Comparison of ENCODE assay signal across 32 mouse cellular contexts in the genomic region with DNA sequence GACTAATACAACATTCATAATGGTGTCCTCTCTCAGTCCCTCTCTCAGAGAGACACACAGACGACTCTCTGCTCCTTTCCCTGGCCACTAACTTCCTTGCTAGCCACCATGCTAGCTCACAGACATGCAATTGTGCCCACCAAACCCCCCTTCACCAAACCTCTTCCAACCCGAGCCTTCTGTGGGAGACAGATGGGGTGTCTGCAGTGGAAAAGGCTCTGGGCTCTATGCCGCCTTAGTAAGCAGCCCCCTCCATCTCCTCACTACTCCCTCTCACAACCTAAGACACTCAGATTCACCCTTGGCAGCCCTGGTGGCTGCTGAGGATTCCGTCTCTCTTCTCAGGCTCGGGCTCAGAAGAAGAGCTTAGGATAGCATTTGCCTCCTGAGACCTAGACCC. TPM values are rescaled to one million over a fixed set of nuclear protein-coding genes. Genes with fewer than 3 reads are reported as not detected.
DNase-seq lines count a peak whose midpoint lies in the region; ATAC-seq and TF ChIP-seq lines count a peak whose summit lies in the region.
"Had no signal": no experiment of that assay in that cellular context is flagged by ENCODE, and none has a peak within 500 bp of the region (broad histone marks: within the 10 kb centered on the region; RNA-seq: fewer than 3 reads in every experiment).

No protein-coding gene starts in this region.

- H3K27ac ChIP-seq in forebrain, embryonic 13.5 days: peak overlapping the region; percentile 87
- no peak overlapping the region for H3K27ac ChIP-seq in forebrain, embryonic 11.5 days (ENCODE audit: low read depth, low read length)
- H3K27ac ChIP-seq in forebrain, embryonic 14.5 days (ENCODE audit: low read depth, low read length): peak overlapping the region; percentile 92
- peak overlapping the region; percentile 11; the same call in 1 of the 2 replicates for H3K27ac ChIP-seq in hindbrain, postnatal 0 days
- H3K27ac ChIP-seq: liver, embryonic 13.5 days; macrophage; midbrain, embryonic 13.5 days; stomach, embryonic 15.5 days had no signal

- no peak for DNase-seq in forebrain, embryonic 11.5 days (ENCODE audit: low spot score)
- peak; percentile 42 to 50 for DNase-seq in layer of hippocampus, postnatal 10 days (ENCODE audit: low spot score in 2 of 2)
- no peak for DNase-seq in layer of hippocampus, postnatal 36 days
- peak; percentile 83 for DNase-seq in forebrain, embryonic 14.5 days (ENCODE audit: low spot score)
- peak; percentile 35 for DNase-seq in hindbrain, postnatal 0 days (ENCODE audit: low spot score)
- no peak for DNase-seq in urinary bladder, postnatal 25 days (ENCODE audit: low spot score)
- DNase-seq in kidney, adult 11 months: no peak
- DNase-seq: adrenal gland, postnatal 10 days; cerebellum, adult 11-12 months; gastrocnemius, postnatal 14 days; kidney, adult 9 months; kidney, postnatal 10 days; layer of hippocampus, adult 9-11 months; left cerebral cortex, postnatal 4 days; liver, embryonic 13.5 days; lung, adult 18-20 months had no signal

- no peaks in the 10 kb centered on the region for H3K9me3 ChIP-seq in forebrain, embryonic 13.5 days (replicated peaks)
- H3K9me3 ChIP-seq in forebrain, embryonic 11.5 days (ENCODE audit: control insufficient read depth, low read length): no peaks in the 10 kb centered on the region
- no peaks in the 10 kb centered on the region for H3K9me3 ChIP-seq in forebrain, embryonic 14.5 days (replicated peaks; ENCODE audit: control insufficient read depth, low read length)
- no peaks in the 10 kb centered on the region for H3K9me3 ChIP-seq in hindbrain, postnatal 0 days (ENCODE audit: low read length)
- H3K9me3 ChIP-seq: liver, embryonic 13.5 days; midbrain, embryonic 13.5 days; stomach, embryonic 15.5 days had no signal

- H3K4me2 ChIP-seq in forebrain, embryonic 13.5 days: peak overlapping the region; percentile 9; the same call in 1 of the 2 replicates
- no peak overlapping the region for H3K4me2 ChIP-seq in forebrain, embryonic 11.5 days (ENCODE audit: low read depth, low read length, severe bottlenecking)
- peak overlapping the region; percentile 31; the same call in 1 of the 2 replicates for H3K4me2 ChIP-seq in forebrain, embryonic 14.5 days (ENCODE audit: low read length)
- no peak overlapping the region for H3K4me2 ChIP-seq in hindbrain, postnatal 0 days (ENCODE audit: low read depth, low read length)
- H3K4me2 ChIP-seq: liver, embryonic 13.5 days; midbrain, embryonic 13.5 days; stomach, embryonic 15.5 days had no signal

- ATAC-seq in forebrain, embryonic 13.5 days: peak; percentile 26; the same call in 1 of the 2 replicates
- ATAC-seq in forebrain, embryonic 11.5 days (replicated peaks; ENCODE audit: low FRiP score): no peak
- peak; percentile 43; the same call in 1 of the 2 replicates for ATAC-seq in forebrain, embryonic 14.5 days
- no peak for ATAC-seq in hindbrain, postnatal 0 days
- ATAC-seq: intestine, embryonic 16.5 days; lung, postnatal 0 days; midbrain, embryonic 13.5 days; Patski had no signal

- H3K27me3 ChIP-seq in forebrain, embryonic 13.5 days: no peaks in the 10 kb centered on the region
- H3K27me3 ChIP-seq in forebrain, embryonic 11.5 days (ENCODE audit: control insufficient read depth, insufficient read depth, low read length): no peaks in the 10 kb centered on the region
- H3K27me3 ChIP-seq in forebrain, embryonic 14.5 days (replicated peaks; ENCODE audit: control insufficient read depth, insufficient read depth, low read length): no peaks in the 10 kb centered on the region
- no peaks in the 10 kb centered on the region for H3K27me3 ChIP-seq in hindbrain, postnatal 0 days (ENCODE audit: insufficient read depth, low read length)
- H3K27me3 ChIP-seq: midbrain, embryonic 13.5 days; stomach, embryonic 15.5 days had no signal

- no peak overlapping the region for H3K4me3 ChIP-seq in forebrain, embryonic 13.5 days
- no peak overlapping the region for H3K4me3 ChIP-seq in forebrain, embryonic 11.5 days (ENCODE audit: low read depth, low read length)
- H3K4me3 ChIP-seq in forebrain, embryonic 14.5 days (ENCODE audit: low read depth, low read length): no peak overlapping the region
- no peak overlapping the region for H3K4me3 ChIP-seq in hindbrain, postnatal 0 days (ENCODE audit: low read length)
- H3K4me3 ChIP-seq: erythroblast, embryonic 14.5 days; liver, embryonic 13.5 days; midbrain, embryonic 13.5 days; stomach, embryonic 15.5 days had no signal

- WGBS in forebrain, embryonic 13.5 days: 47% methylated on average over 5 of the region's 5 CpGs
- WGBS in forebrain, embryonic 11.5 days: 44% methylated on average over 5 of the region's 5 CpGs
- 21% methylated on average over 5 of the region's 5 CpGs for WGBS in forebrain, embryonic 14.5 days
- WGBS in hindbrain, postnatal 0 days: 22% methylated on average over 5 of the region's 5 CpGs

- TF ChIP-seq CTCF in hindbrain, postnatal 0 days (IDR thresholded peaks at IDR 0.05; ENCODE audit: low read depth): no peak

- H3K9ac ChIP-seq in forebrain, embryonic 13.5 days: 0 out of 2 replicates have a peak overlapping the region, but pooled peaks have one; percentile 1
- no peak overlapping the region for H3K9ac ChIP-seq in forebrain, embryonic 11.5 days (ENCODE audit: low read length)
- no peak overlapping the region for H3K9ac ChIP-seq in forebrain, embryonic 14.5 days (ENCODE audit: low read length)
- no peak overlapping the region for H3K9ac ChIP-seq in hindbrain, postnatal 0 days (replicated peaks; ENCODE audit: low read length)
- H3K9ac ChIP-seq: liver, embryonic 13.5 days; midbrain, embryonic 13.5 days; stomach, embryonic 15.5 days had no signal

- H3K36me3 ChIP-seq in forebrain, embryonic 13.5 days (ENCODE audit: poor library complexity, severe bottlenecking): no peaks in the 10 kb centered on the region
- H3K36me3 ChIP-seq in forebrain, embryonic 11.5 days (ENCODE audit: control insufficient read depth, insufficient read depth, low read length): no peaks in the 10 kb centered on the region
- no peaks in the 10 kb centered on the region for H3K36me3 ChIP-seq in forebrain, embryonic 14.5 days (ENCODE audit: control insufficient read depth, insufficient read depth, low read length)
- no peaks in the 10 kb centered on the region for H3K36me3 ChIP-seq in hindbrain, postnatal 0 days (ENCODE audit: insufficient read depth, low read length)
- H3K36me3 ChIP-seq: liver, embryonic 13.5 days; midbrain, embryonic 13.5 days; stomach, embryonic 15.5 days had no signal

- peaks cover 86% of the 10 kb centered on the region for H3K4me1 ChIP-seq in forebrain, embryonic 13.5 days
- H3K4me1 ChIP-seq in forebrain, embryonic 11.5 days (replicated peaks; ENCODE audit: control insufficient read depth, insufficient read depth, low read length): no peaks in the 10 kb centered on the region; the same call in none of the 2 replicates
- H3K4me1 ChIP-seq in forebrain, embryonic 14.5 days (ENCODE audit: control insufficient read depth, insufficient read depth, low read length): peaks cover 52% of the 10 kb centered on the region
- peaks cover 25% of the 10 kb centered on the region; the same call in 1 of the 2 replicates for H3K4me1 ChIP-seq in hindbrain, postnatal 0 days (ENCODE audit: insufficient read depth, low read length)
- H3K4me1 ChIP-seq: stomach, embryonic 15.5 days had no signal

RNA-seq across cellular contexts. Expression of gene Neurod2, which starts 41.9 kb away (rescaled TPM):
- 45.4 and 72.1 TPM in 2 replicates for polyA plus RNA-seq in forebrain, embryonic 13.5 days (2015; fragmentation: Nextera tagmentation; extraction: Ambion mirVana)
- 3.8 and 5.8 TPM in 2 replicates for polyA plus RNA-seq in forebrain, embryonic 11.5 days (2014; fragmentation: Nextera tagmentation; extraction: Ambion mirVana)
- total RNA-seq in layer of hippocampus, postnatal 10 days (2021): 100 to 1,000 TPM; 114 to 118 TPM
- 100 to 1,000 TPM; 156 to 162 TPM for total RNA-seq in layer of hippocampus, postnatal 36 days (2021)
- 64.1 and 90.9 TPM in 2 replicates for polyA plus RNA-seq in forebrain, embryonic 14.5 days (2014; fragmentation: Nextera tagmentation; extraction: Ambion mirVana)
- 87.0 and 93.2 TPM in 2 replicates for total RNA-seq in hindbrain, postnatal 0 days (2014; rRNA removed)
- 30.7 and 34.3 TPM in 2 replicates for polyA plus RNA-seq in hindbrain, postnatal 0 days (2015; fragmentation: Nextera tagmentation; extraction: Ambion mirVana)
- total RNA-seq: adrenal gland, postnatal 10 days; common myeloid progenitor, adult 5-6 weeks; gastrocnemius, postnatal 14 days; granulocyte monocyte progenitor cell, adult 5-6 weeks; heart, postnatal 25 days; megakaryocyte-erythroid progenitor cell, adult 5-6 weeks; MEL had no signal
- polyA plus RNA-seq: erythroblast, embryonic 14.5 days; heart, embryonic 14.5 days; large intestine, adult 2 months; liver, embryonic 13.5 days; lung, postnatal 0 days; macrophage; Patski; urinary bladder, adult 2 months had no signal

Comparison
In these comparisons a context has a peak if more than half of its experiments do, and no peak if none do; other contexts are left out.
1. ATAC-seq: peak in forebrain, embryonic 13.5 days (single experiment) and forebrain, embryonic 14.5 days (single experiment); none in forebrain, embryonic 11.5 days (single experiment) and hindbrain, postnatal 0 days (single experiment).
2. H3K4me2 ChIP-seq: peak in forebrain, embryonic 13.5 days (single experiment) and forebrain, embryonic 14.5 days (single experiment); none in forebrain, embryonic 11.5 days (single experiment) and hindbrain, postnatal 0 days (single experiment).
3. DNase-seq: peak in layer of hippocampus, postnatal 10 days (2 of 2), forebrain, embryonic 14.5 days (single experiment) and hindbrain, postnatal 0 days (single experiment); none in forebrain, embryonic 11.5 days (single experiment), layer of hippocampus, postnatal 36 days (0 of 2), urinary bladder, postnatal 25 days (single experiment) and kidney, adult 11 months (single experiment).